Mouse (Mus musculus): Measurements from ENCODE around the gene Pacrg. TPM values are rescaled to one million over a fixed set of nuclear protein-coding genes. Genes with fewer than 3 reads are reported as not detected.

The Pacrg gene
- polyA plus RNA-seq, 1 experiment from 2014 or later = 22.5 TPM

DNA sequence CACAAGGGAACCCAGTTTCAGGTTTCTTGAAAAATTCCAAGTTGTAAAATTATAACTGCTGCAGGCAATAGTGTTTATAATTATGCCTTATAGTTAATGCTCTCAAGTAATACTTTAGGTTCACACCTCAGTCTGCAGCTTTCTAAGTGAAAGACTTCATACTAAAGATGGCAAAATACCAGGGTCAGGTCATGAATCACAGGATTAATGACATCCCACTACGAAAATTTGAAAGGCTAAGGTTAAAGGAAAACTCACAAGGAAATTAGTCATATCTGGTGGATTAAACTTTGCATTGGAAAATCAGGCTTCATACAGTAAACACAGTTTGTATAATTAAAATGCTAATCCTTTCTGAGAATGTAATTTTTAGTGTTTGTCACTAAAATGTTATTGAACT is 200.3 kb downstream of the Pacrg start:
- no peaks in the 10 kb centered on the region for H3K36me3 ChIP-seq (ENCODE audit: control insufficient read depth, insufficient read depth, low read length)
- no peaks in the 10 kb centered on the region for H3K27me3 ChIP-seq (ENCODE audit: control insufficient read depth, insufficient read depth, low read depth, low read length)
- no peak overlapping the region for H3K9ac ChIP-seq (ENCODE audit: low read depth, low read length)
- 63% methylated on average over 1 of the region's 1 CpGs for WGBS
- H3K27ac ChIP-seq (ENCODE audit: low read length) = no peak overlapping the region
- no peaks in the 10 kb centered on the region for H3K9me3 ChIP-seq (replicated peaks; ENCODE audit: control insufficient read depth, low read length, poor library complexity, severe bottlenecking)
- no peaks in the 10 kb centered on the region for H3K4me1 ChIP-seq (ENCODE audit: control insufficient read depth, insufficient read depth, low read length)
- H3K4me3 ChIP-seq (ENCODE audit: low read depth, low read length) = no peak overlapping the region
- H3K4me2 ChIP-seq (ENCODE audit: low read length) = no peak overlapping the region
- ATAC-seq = no peak

DNA sequence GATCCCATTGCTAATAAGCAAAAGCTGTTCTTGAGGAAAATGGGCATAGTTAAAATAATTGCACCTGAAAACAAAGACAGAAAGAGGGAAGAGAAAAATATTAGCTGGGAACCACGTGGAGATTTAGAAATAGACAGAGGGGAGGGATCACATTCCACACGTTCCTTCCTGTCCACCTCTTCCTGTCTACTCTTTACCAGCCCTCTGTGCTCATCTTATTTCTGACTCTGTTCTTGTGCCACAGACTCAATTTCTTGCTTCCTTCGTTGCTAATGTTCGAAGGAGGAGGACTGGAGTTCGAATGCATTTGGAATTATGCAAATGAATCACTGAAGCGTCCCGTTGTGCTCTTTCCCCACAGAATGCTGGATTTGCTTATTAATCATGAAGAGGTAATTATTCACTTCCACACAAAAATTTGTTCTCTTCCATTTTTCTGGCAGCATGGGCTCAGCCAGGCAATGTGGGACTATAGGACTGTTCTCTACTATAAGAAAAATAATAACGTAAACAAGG is 204.1 kb downstream of the Pacrg start:
- ATAC-seq = no peak
- H3K9me3 ChIP-seq (replicated peaks; ENCODE audit: control insufficient read depth, low read length, poor library complexity, severe bottlenecking) = no peaks in the 10 kb centered on the region

DNA sequence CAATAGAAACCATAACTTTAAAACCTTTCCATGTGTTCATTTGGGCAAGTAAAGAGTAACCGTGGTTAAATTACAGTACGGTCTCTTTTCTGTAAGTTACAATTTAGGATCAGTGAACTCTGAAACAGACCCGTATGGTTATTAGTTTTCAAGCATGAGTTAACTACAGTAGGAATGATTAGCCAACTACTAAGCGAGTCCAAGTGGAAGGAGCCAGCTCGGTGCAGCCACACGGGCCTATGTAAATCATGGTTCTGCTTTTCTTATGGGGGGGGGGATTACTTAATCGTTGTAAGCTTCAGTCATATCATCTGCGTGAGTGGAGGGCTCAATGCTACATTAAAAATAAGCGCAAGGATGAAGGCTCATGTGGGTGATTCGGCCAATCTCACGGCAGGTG is 204.6 kb downstream of the Pacrg start:
- no peak overlapping the region for H3K27ac ChIP-seq (ENCODE audit: low read length)
- no peak overlapping the region for H3K4me3 ChIP-seq (ENCODE audit: low read depth, low read length)
- ATAC-seq = no peak
- no peak overlapping the region for H3K9ac ChIP-seq (ENCODE audit: low read depth, low read length)
- no peaks in the 10 kb centered on the region for H3K9me3 ChIP-seq (replicated peaks; ENCODE audit: control insufficient read depth, low read length, poor library complexity, severe bottlenecking)
- H3K4me1 ChIP-seq (ENCODE audit: control insufficient read depth, insufficient read depth, low read length) = peaks cover 6% of the 10 kb centered on the region
- 92% methylated on average over 11 of the region's 11 CpGs for WGBS
- H3K4me2 ChIP-seq (ENCODE audit: low read length) = no peak overlapping the region
- H3K36me3 ChIP-seq (ENCODE audit: control insufficient read depth, insufficient read depth, low read length) = no peaks in the 10 kb centered on the region
- no peaks in the 10 kb centered on the region for H3K27me3 ChIP-seq (ENCODE audit: control insufficient read depth, insufficient read depth, low read depth, low read length)

More for the DNA sequence above, 204.1 kb downstream of the Pacrg start:
- Histone ChIP-seq H3K36me3 (ENCODE audit: control insufficient read depth, insufficient read depth, low read length) (no peaks in the 10 kb centered on the region), H3K4me2 (ENCODE audit: low read length) (no peak overlapping the region), H3K4me1 (ENCODE audit: control insufficient read depth, insufficient read depth, low read length) (peaks cover under 1% of the 10 kb centered on the region; the same call in 1 of the 2 replicates), H3K27me3 (ENCODE audit: control insufficient read depth, insufficient read depth, low read depth, low read length) (no peaks in the 10 kb centered on the region), H3K9ac (ENCODE audit: low read depth, low read length) (no peak overlapping the region), H3K4me3 (ENCODE audit: low read depth, low read length) (no peak overlapping the region), H3K27ac (ENCODE audit: low read length) (no peak overlapping the region)
- 71% methylated on average over 8 of the region's 8 CpGs for WGBS

DNA sequence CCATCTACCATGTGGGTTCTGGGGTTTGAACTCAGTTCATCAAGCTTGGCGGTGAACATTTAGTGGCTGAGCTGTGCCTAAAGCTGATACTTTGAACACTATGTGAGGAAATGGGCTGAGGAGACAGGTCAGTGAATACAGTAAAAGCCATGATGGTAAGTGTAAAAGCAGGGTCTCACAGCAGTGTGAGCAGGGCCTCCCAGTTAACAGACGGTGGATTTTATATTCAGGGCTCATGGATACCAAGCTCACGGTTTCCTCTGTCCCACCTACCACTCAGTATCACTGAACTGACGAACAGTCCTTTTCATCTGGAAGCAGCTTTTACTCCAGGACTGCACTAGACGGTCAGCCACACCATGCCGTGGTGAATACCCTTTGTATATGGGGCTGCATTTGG is 205.1 kb downstream of the Pacrg start:
- Histone ChIP-seq H3K9ac (ENCODE audit: low read depth, low read length) (no peak overlapping the region), H3K4me2 (ENCODE audit: low read length) (no peak overlapping the region), H3K27me3 (ENCODE audit: control insufficient read depth, insufficient read depth, low read depth, low read length) (no peaks in the 10 kb centered on the region), H3K27ac (ENCODE audit: low read length) (no peak overlapping the region), H3K4me3 (ENCODE audit: low read depth, low read length) (no peak overlapping the region), H3K9me3 (replicated peaks; ENCODE audit: control insufficient read depth, low read length, poor library complexity, severe bottlenecking) (no peaks in the 10 kb centered on the region), H3K4me1 (ENCODE audit: control insufficient read depth, insufficient read depth, low read length) (peaks cover 11% of the 10 kb centered on the region), H3K36me3 (ENCODE audit: control insufficient read depth, insufficient read depth, low read length) (no peaks in the 10 kb centered on the region)
- 93% methylated on average over 6 of the region's 6 CpGs for WGBS
- no peak for ATAC-seq

GRCm38 (mm10) chr17:10633769-10634168 is 206.3 kb downstream of the Pacrg start:
- H3K9me3 ChIP-seq (replicated peaks; ENCODE audit: control insufficient read depth, low read length, poor library complexity, severe bottlenecking) = no peaks in the 10 kb centered on the region
- no peak overlapping the region for H3K4me3 ChIP-seq (ENCODE audit: low read depth, low read length)
- no peaks in the 10 kb centered on the region for H3K27me3 ChIP-seq (ENCODE audit: control insufficient read depth, insufficient read depth, low read depth, low read length)
- no peak overlapping the region for H3K4me2 ChIP-seq (ENCODE audit: low read length)
- H3K27ac ChIP-seq (ENCODE audit: low read length) = no peak overlapping the region
- H3K36me3 ChIP-seq (ENCODE audit: control insufficient read depth, insufficient read depth, low read length) = no peaks in the 10 kb centered on the region
- no peak overlapping the region for H3K9ac ChIP-seq (ENCODE audit: low read depth, low read length)
- WGBS = 94% methylated on average over 7 of the region's 7 CpGs
- peaks cover 11% of the 10 kb centered on the region for H3K4me1 ChIP-seq (ENCODE audit: control insufficient read depth, insufficient read depth, low read length)
- ATAC-seq = no peak

GRCm38 (mm10) chr17:10628240-10628639 is 211.9 kb downstream of the Pacrg start:
- Histone ChIP-seq H3K36me3 (ENCODE audit: control insufficient read depth, insufficient read depth, low read length) (no peaks in the 10 kb centered on the region), H3K4me1 (ENCODE audit: control insufficient read depth, insufficient read depth, low read length) (peaks cover 11% of the 10 kb centered on the region), H3K4me3 (ENCODE audit: low read depth, low read length) (no peak overlapping the region), H3K27ac (ENCODE audit: low read length) (no peak overlapping the region), H3K9me3 (replicated peaks; ENCODE audit: control insufficient read depth, low read length, poor library complexity, severe bottlenecking) (no peaks in the 10 kb centered on the region), H3K9ac (ENCODE audit: low read depth, low read length) (no peak overlapping the region), H3K4me2 (ENCODE audit: low read length) (no peak overlapping the region), H3K27me3 (ENCODE audit: control insufficient read depth, insufficient read depth, low read depth, low read length) (no peaks in the 10 kb centered on the region)
- no peak for ATAC-seq
- WGBS = 86% methylated on average over 4 of the region's 4 CpGs

DNA sequence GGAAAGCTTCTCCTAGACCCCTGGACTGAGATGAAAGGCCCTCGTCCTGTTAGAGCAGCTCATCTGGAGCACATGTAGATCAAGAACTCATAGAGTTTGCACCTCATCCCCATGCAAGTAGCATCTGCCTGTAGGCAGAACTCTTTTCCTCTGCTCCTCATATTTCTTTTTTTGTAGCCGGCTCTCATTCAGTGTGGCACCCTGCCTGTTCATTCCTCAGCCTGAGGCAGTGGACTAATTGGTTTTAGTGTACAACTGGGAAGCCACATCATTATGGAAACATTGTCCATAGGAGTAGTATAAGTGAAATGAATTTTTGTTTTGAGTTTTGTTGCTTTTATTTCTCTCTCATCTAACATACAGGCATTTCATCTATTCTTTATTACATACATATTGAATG is 212.6 kb downstream of the Pacrg start:
- Histone ChIP-seq H3K4me2 (ENCODE audit: low read length) (no peak overlapping the region), H3K9me3 (replicated peaks; ENCODE audit: control insufficient read depth, low read length, poor library complexity, severe bottlenecking) (no peaks in the 10 kb centered on the region), H3K36me3 (ENCODE audit: control insufficient read depth, insufficient read depth, low read length) (no peaks in the 10 kb centered on the region), H3K4me3 (ENCODE audit: low read depth, low read length) (no peak overlapping the region), H3K9ac (ENCODE audit: low read depth, low read length) (no peak overlapping the region), H3K27ac (ENCODE audit: low read length) (no peak overlapping the region), H3K4me1 (ENCODE audit: control insufficient read depth, insufficient read depth, low read length) (peaks cover 11% of the 10 kb centered on the region), H3K27me3 (ENCODE audit: control insufficient read depth, insufficient read depth, low read depth, low read length) (no peaks in the 10 kb centered on the region)
- ATAC-seq = no peak
- 47% methylated on average over 2 of the region's 2 CpGs for WGBS

GRCm38 (mm10) chr17:10626299-10627095 is 213.6 kb downstream of the Pacrg start:
- Histone ChIP-seq H3K9ac (ENCODE audit: low read depth, low read length) (no peak overlapping the region), H3K4me3 (ENCODE audit: low read depth, low read length) (no peak overlapping the region), H3K4me2 (ENCODE audit: low read length) (no peak overlapping the region), H3K27me3 (ENCODE audit: control insufficient read depth, insufficient read depth, low read depth, low read length) (no peaks in the 10 kb centered on the region), H3K4me1 (ENCODE audit: control insufficient read depth, insufficient read depth, low read length) (peaks cover 11% of the 10 kb centered on the region), H3K27ac (ENCODE audit: low read length) (no peak overlapping the region), H3K36me3 (ENCODE audit: control insufficient read depth, insufficient read depth, low read length) (no peaks in the 10 kb centered on the region), H3K9me3 (replicated peaks; ENCODE audit: control insufficient read depth, low read length, poor library complexity, severe bottlenecking) (no peaks in the 10 kb centered on the region)
- ATAC-seq = no peak
- WGBS = 56% methylated on average over 13 of the region's 13 CpGs

- 92% methylated on average over 6 of the region's 6 CpGs for WGBS
- no peak overlapping the region for H3K4me3 ChIP-seq (ENCODE audit: low read depth, low read length)
- no peak overlapping the region for H3K4me2 ChIP-seq (ENCODE audit: low read length)
- H3K9me3 ChIP-seq (replicated peaks; ENCODE audit: control insufficient read depth, low read length, poor library complexity, severe bottlenecking) = no peaks in the 10 kb centered on the region
- no peaks in the 10 kb centered on the region for H3K27me3 ChIP-seq (ENCODE audit: control insufficient read depth, insufficient read depth, low read depth, low read length)
- H3K9ac ChIP-seq (ENCODE audit: low read depth, low read length) = no peak overlapping the region
- H3K27ac ChIP-seq (ENCODE audit: low read length) = no peak overlapping the region
- H3K4me1 ChIP-seq (ENCODE audit: control insufficient read depth, insufficient read depth, low read length) = no peaks in the 10 kb centered on the region
- no peak for ATAC-seq
- H3K36me3 ChIP-seq (ENCODE audit: control insufficient read depth, insufficient read depth, low read length) = no peaks in the 10 kb centered on the region
Observed at GRCm38 (mm10) chr17:10624699-10625424, 215.2 kb downstream of the Pacrg start.

Measured in midbrain, embryonic 16.5 days (tissue).